Mouse (Mus musculus) brain, embryonic 14.5 days (tissue): Measurements from ENCODE around the gene Rin3.

Source experiments
- CTCF ChIP-seq: fragments of 200-500 bp; IDR thresholded peaks from 2 replicates; pipeline ENCODE4 v1.5.1; 2012; ENCODE audit warnings: inconsistent platforms, mild to moderate bottlenecking, moderate library complexity, borderline replicate concordance; ENCODE audit not compliant: insufficient read depth, insufficient read length; ENCODE audit errors: extremely low read depth
- POLR2A ChIP-seq: fragments of 200-500 bp; IDR thresholded peaks from 2 replicates; pipeline ENCODE4 v1.6.1; 2012; ENCODE audit warnings: mild to moderate bottlenecking, inconsistent platforms, borderline replicate concordance; ENCODE audit not compliant: poor library complexity, insufficient read depth, insufficient read length, severe bottlenecking; ENCODE audit errors: extremely low read depth

- TF ChIP-seq CTCF (no peak), POLR2A (no peak)
These were observed 47.3 kb downstream of the Rin3 start for GRCm38 (mm10) chr12:102330188-102330587.
